Mouse (Mus musculus) liver, adult (tissue): Measurements from ENCODE around the gene Gm14327.
"Not testable (repeated sequence)": the region's sequence is repeated elsewhere in the genome, so short reads cannot be mapped to it uniquely, and the experiment has no call there.

Experiments
- GATA4 ChIP-seq: IDR thresholded peaks from 2 replicates; pipeline ENCODE4 v1.6.1; 2014; ENCODE audit warnings: mild to moderate bottlenecking, low read length; ENCODE audit not compliant: insufficient replicate concordance

Gm14327 gene

DNA sequence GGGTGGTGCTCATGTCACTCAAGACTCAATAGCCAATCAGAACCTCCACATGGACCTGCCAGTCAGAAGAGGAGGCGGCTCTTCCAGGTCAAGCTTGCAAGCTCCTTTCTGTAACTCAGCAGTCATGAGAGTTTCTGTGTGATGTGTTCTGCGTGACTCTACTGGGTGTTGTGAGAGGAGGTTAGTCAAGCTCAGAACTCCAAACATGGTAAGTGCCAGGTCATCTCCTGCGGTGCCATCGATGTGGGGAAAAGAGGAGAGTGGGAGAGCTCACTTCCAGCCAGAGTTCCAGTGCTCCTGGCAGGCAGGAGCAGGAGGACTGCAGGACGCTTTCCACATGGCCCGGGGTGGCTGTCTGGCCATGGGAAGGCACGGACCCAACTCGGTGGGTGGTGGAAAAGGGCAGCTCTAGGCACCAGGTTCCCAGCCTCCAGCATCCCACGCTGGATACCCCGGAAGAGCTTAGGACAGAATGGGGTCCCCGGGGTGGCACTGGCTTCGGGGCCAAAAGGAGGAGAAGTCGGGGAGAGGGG lies at the start of gene Gm14327:
Gm14327 (plus strand) TSS at position 51 of the 533 bp plus-strand sequence.
- not testable (repeated sequence) for TF ChIP-seq GATA4

DNA sequence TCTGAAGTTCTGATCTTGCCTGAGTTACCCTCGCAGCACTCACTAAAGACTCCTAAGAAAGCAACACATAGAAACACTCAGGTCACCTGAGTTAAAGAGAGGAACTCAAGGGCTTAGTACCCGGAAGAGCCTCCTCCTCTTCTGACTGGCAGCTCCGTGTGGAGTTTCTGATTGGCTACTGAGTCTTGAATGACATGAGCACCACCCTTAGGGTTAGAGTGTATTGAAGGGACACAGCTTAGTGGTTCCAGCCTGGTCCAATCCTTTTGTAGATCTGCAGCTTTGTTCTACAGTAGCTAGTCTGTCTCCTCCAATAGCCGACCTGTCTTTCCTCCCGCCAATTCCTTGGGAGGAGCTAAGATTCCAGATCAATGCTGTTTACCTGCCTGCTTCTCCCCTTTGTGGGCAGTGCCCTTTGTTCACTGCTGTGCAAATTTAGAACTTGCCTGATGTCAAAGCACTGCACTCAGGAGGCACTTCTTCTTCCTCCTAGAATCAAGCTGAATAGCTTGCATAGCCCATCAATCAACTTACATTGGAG lies 28.7 kb downstream of the Gm14327 start, which contains the start of gene Zfp972:
Zfp972 (minus strand) TSS at position 51 of the 541 bp plus-strand sequence.
- TF ChIP-seq GATA4: not testable (repeated sequence)
